In genomic region chrX:59220675-59221074, GRCm38 (mm10) we compare ENCODE assay signal across 15 mouse cellular contexts.
"Had no signal": no experiment of that assay in that cellular context is flagged by ENCODE, and none has a peak within 500 bp of the region (broad histone marks: within the 10 kb centered on the region; RNA-seq: fewer than 3 reads in every experiment).

No protein-coding gene starts in this region.

- DNase-seq: kidney, postnatal 25 days; lung, embryonic 14.5 days; lung, postnatal 10 days; right cerebral cortex, postnatal 14 days; thymus, adult 2 months; thymus, postnatal 25 days had no signal

- H3K27me3 ChIP-seq: kidney, embryonic 15.5 days; liver, embryonic 12.5 days; midbrain, embryonic 15.5 days; stomach, embryonic 15.5 days had no signal

- H3K27ac ChIP-seq: kidney, embryonic 15.5 days; left cerebral cortex, adult 2 months; limb, embryonic 10.5 days; liver, embryonic 12.5 days; macrophage; midbrain, embryonic 15.5 days; stomach, embryonic 15.5 days had no signal

- H3K36me3 ChIP-seq: kidney, embryonic 15.5 days; limb, embryonic 10.5 days; liver, embryonic 12.5 days; midbrain, embryonic 15.5 days; stomach, embryonic 15.5 days had no signal

- H3K4me1 ChIP-seq: kidney, embryonic 15.5 days; limb, embryonic 10.5 days; liver, embryonic 12.5 days; megakaryocyte, embryonic 14.5 days; midbrain, embryonic 15.5 days; stomach, embryonic 15.5 days had no signal

- H3K4me3 ChIP-seq: kidney, embryonic 15.5 days; left cerebral cortex, adult 2 months; limb, embryonic 10.5 days; liver, embryonic 12.5 days; megakaryocyte, embryonic 14.5 days; midbrain, embryonic 15.5 days; stomach, embryonic 15.5 days had no signal

- ATAC-seq: liver, embryonic 12.5 days; midbrain, embryonic 15.5 days had no signal

- H3K4me2 ChIP-seq: kidney, embryonic 15.5 days; liver, embryonic 12.5 days; lung, embryonic 14.5 days; midbrain, embryonic 11.5 days; midbrain, embryonic 15.5 days; stomach, embryonic 15.5 days had no signal

- H3K9ac ChIP-seq: kidney, embryonic 15.5 days; liver, embryonic 12.5 days; lung, embryonic 14.5 days; midbrain, embryonic 15.5 days; stomach, embryonic 15.5 days had no signal

- H3K9me3 ChIP-seq: kidney, embryonic 15.5 days; limb, embryonic 10.5 days; liver, embryonic 12.5 days; megakaryocyte, embryonic 14.5 days; midbrain, embryonic 15.5 days; stomach, embryonic 15.5 days had no signal
